Mouse (Mus musculus) MEL (cell line): ENCODE measurements at regions not wholly inside any gene's neighbourhood (a gene's known extent, or its start where the extent isn't known, plus 50 kb on each side); places are given as distances from the start of the nearest gene placed in this dataset.

Experiments used
- DNase-seq: peaks from one replicate; pipeline ENCODE4 v3.0.0; 2011; ENCODE audit warnings: low read depth, low spot score
- H3K27ac ChIP-seq: 2 replicates; pipeline ENCODE4 v1.5.1; 2012; ENCODE audit warnings: low read depth, mild to moderate bottlenecking, control low read depth, low read length, moderate library complexity; ENCODE audit not compliant: control insufficient read depth
- H3K27me3 ChIP-seq, 2 experiments: fragments of 150-350 bp in 1 of 2; sonication (generic) in 1 of 2; 2 replicates each; pipeline ENCODE4 v1.6.1; 2012; ENCODE audit warnings: low read length in 2 of 2, mild to moderate bottlenecking in 2 of 2, improper control_type of control experiment in 1 of 2, moderate library complexity in 1 of 2; ENCODE audit not compliant: insufficient read depth in 2 of 2, control insufficient read depth in 1 of 2
- H3K36me3 ChIP-seq, 2 experiments: 2 replicates each; pipeline ENCODE4 v1.6.1; 2012 to 2014; ENCODE audit warnings: low read length in 2 of 2, improper control_type of control experiment in 1 of 2, inconsistent platforms in 1 of 2, mild to moderate bottlenecking in 1 of 2; ENCODE audit not compliant: insufficient read depth in 2 of 2, control insufficient read depth in 1 of 2
- H3K4me1 ChIP-seq, 2 experiments: fragments of 150-350 bp in 1 of 2; sonication (generic) in 1 of 2; 2 replicates each; pipeline ENCODE4 v1.6.1; 2012; ENCODE audit warnings: low read length in 2 of 2, improper control_type of control experiment in 1 of 2, mild to moderate bottlenecking in 1 of 2; ENCODE audit not compliant: insufficient read depth in 2 of 2, control insufficient read depth in 1 of 2
- H3K4me3 ChIP-seq, 2 experiments: fragments of 150-350 bp in 1 of 2; sonication (generic) in 1 of 2; 2 replicates each; pipeline ENCODE4 v1.5.1; 2012; ENCODE audit warnings: low read depth in 2 of 2, low read length in 2 of 2, mild to moderate bottlenecking in 2 of 2, moderate library complexity in 2 of 2, control low read depth in 1 of 2, improper control_type of control experiment in 1 of 2; ENCODE audit not compliant: control insufficient read depth in 1 of 2, insufficient read depth in 1 of 2
- H3K79me2 ChIP-seq: 2 replicates; pipeline ENCODE4 v1.6.1; 2012; ENCODE audit warnings: mild to moderate bottlenecking, low read length, moderate library complexity; ENCODE audit not compliant: control insufficient read depth, poor library complexity, insufficient read depth
- H3K9ac ChIP-seq: 2 replicates; pipeline ENCODE4 v1.6.1; 2012; ENCODE audit warnings: low read depth, mild to moderate bottlenecking, control low read depth, low read length, moderate library complexity; ENCODE audit not compliant: control insufficient read depth, poor library complexity, severe bottlenecking
- H3K9me3 ChIP-seq: fragments of 150-350 bp; sonication (generic); replicated peaks from 2 replicates; pipeline ENCODE4 v1.6.1; 2012; ENCODE audit warnings: mild to moderate bottlenecking, low read length, improper control_type of control experiment, moderate library complexity; ENCODE audit not compliant: insufficient read depth
- BHLHE40 ChIP-seq: IDR thresholded peaks from 2 replicates; pipeline ENCODE4 v1.6.1; 2012; ENCODE audit warnings: low read depth, mild to moderate bottlenecking, inconsistent platforms, low read length, improper control_type of control experiment, borderline replicate concordance
- CHD1 ChIP-seq: IDR thresholded peaks from 2 replicates; pipeline ENCODE4 v1.6.1; 2012; ENCODE audit warnings: low read depth, mild to moderate bottlenecking, inconsistent platforms, low read length, improper control_type of control experiment
- CHD2 ChIP-seq: IDR thresholded peaks from 2 replicates; pipeline ENCODE4 v1.6.1; 2011; ENCODE audit warnings: low read length, improper control_type of control experiment
- CTCF ChIP-seq, 3 experiments: IDR thresholded peaks in 2 of 3; conservative IDR thresholded peaks in 1 of 3; 2 replicates each; pipeline ENCODE4 v1.5.1; 2011 to 2012; ENCODE audit warnings: low read length in 3 of 3, low read depth in 2 of 3, mild to moderate bottlenecking in 2 of 3, improper control_type of control experiment in 1 of 3, inconsistent platforms in 1 of 3, mixed read lengths in 1 of 3, moderate library complexity in 1 of 3; ENCODE audit not compliant: control insufficient read depth in 1 of 3, insufficient read depth in 1 of 3, poor library complexity in 1 of 3, severe bottlenecking in 1 of 3
- HCFC1 ChIP-seq: IDR thresholded peaks from 2 replicates; pipeline ENCODE4 v1.6.1; 2012; ENCODE audit warnings: low read depth, mild to moderate bottlenecking, inconsistent platforms, low read length, improper control_type of control experiment, moderate library complexity
- JUND ChIP-seq: IDR thresholded peaks from 2 replicates; pipeline ENCODE4 v1.6.1; 2011; ENCODE audit warnings: low read depth, mild to moderate bottlenecking, improper control_type of control experiment, low read length
- MAFK ChIP-seq: IDR thresholded peaks from 2 replicates; pipeline ENCODE4 v1.6.1; 2011; ENCODE audit warnings: low read depth, mild to moderate bottlenecking, low read length, improper control_type of control experiment, borderline replicate concordance
- MAX ChIP-seq: IDR thresholded peaks from 2 replicates; pipeline ENCODE4 v1.6.1; 2011; ENCODE audit warnings: low read length, improper control_type of control experiment
- MEF2A ChIP-seq: IDR thresholded peaks from 2 replicates; pipeline ENCODE4 v1.6.1; 2014; ENCODE audit warnings: low read depth, mild to moderate bottlenecking, inconsistent platforms, low read length, improper control_type of control experiment; ENCODE audit not compliant: poor library complexity, insufficient replicate concordance, severe bottlenecking; ENCODE audit errors: extremely low read depth
- MYC ChIP-seq: IDR thresholded peaks from 2 replicates; pipeline ENCODE4 v1.6.1; 2011; ENCODE audit warnings: low read depth, mild to moderate bottlenecking, low read length, improper control_type of control experiment, moderate library complexity
- POLR2AphosphoS2 ChIP-seq: IDR thresholded peaks from 2 replicates; pipeline ENCODE4 v1.6.1; 2011; ENCODE audit warnings: low read length, improper control_type of control experiment
- POLR2AphosphoS5 ChIP-seq: IDR thresholded peaks from 2 replicates; pipeline ENCODE4 v1.6.1; 2012; ENCODE audit warnings: low read depth, borderline replicate concordance, mild to moderate bottlenecking, inconsistent platforms, low read length, moderate library complexity, mixed read lengths
- RAD21 ChIP-seq: IDR thresholded peaks from 2 replicates; pipeline ENCODE4 v1.6.1; 2011; ENCODE audit warnings: mild to moderate bottlenecking, low read depth, low read length, improper control_type of control experiment
- RCOR1 ChIP-seq: IDR thresholded peaks from 2 replicates; pipeline ENCODE4 v1.6.1; 2012; ENCODE audit warnings: low read depth, mild to moderate bottlenecking, inconsistent platforms, low read length, improper control_type of control experiment
- SIN3A ChIP-seq: IDR thresholded peaks from 2 replicates; pipeline ENCODE4 v1.6.1; 2012; ENCODE audit warnings: low read length, improper control_type of control experiment, inconsistent platforms
- TAL1 ChIP-seq: IDR thresholded peaks from 2 replicates; pipeline ENCODE4 v1.6.1; 2012; ENCODE audit warnings: mild to moderate bottlenecking, inconsistent platforms, low read length, moderate library complexity, mixed read lengths
- UBTF ChIP-seq: IDR thresholded peaks from 2 replicates; pipeline ENCODE4 v1.6.1; 2012; ENCODE audit warnings: low read depth, mild to moderate bottlenecking, inconsistent platforms, low read length, improper control_type of control experiment, moderate library complexity, borderline replicate concordance; ENCODE audit not compliant: insufficient read depth
- USF1 ChIP-seq: IDR thresholded peaks from 2 replicates; pipeline ENCODE4 v1.6.1; 2014; ENCODE audit warnings: low read depth, mild to moderate bottlenecking, inconsistent platforms, low read length, improper control_type of control experiment, moderate library complexity
- ZKSCAN1 ChIP-seq: IDR thresholded peaks from 2 replicates; pipeline ENCODE4 v1.6.1; 2012; ENCODE audit warnings: low read depth, mild to moderate bottlenecking, inconsistent platforms, low read length, improper control_type of control experiment, moderate library complexity
- ZMIZ1 ChIP-seq: IDR thresholded peaks from 2 replicates; pipeline ENCODE4 v1.6.1; 2012; ENCODE audit warnings: low read depth, mild to moderate bottlenecking, inconsistent platforms, low read length, improper control_type of control experiment, moderate library complexity

DNA sequence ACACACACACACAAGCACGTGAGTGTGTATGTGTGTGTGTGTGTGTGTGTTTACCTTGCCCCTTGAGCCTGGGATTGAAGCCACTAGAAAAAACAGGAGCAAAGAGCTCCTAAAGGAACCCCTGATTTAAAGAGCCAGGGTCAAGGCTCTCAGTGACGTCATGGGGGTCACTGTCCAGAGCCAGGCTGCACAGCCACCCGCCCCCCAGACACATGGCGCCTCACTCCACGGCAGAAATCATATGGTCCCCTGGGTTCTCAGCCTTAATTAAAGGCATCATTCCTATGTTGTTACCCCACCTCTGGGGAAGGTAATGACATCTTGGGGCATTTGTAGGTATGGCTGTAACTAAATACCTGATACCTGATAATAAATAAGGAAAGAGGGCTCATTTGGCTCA lies 224.9 kb upstream of the Irx5 start:
- no peak for TF ChIP-seq CTCF (IDR thresholded peaks at IDR 0.05 in 2 of 3, conservative IDR thresholded peaks at IDR 0.05 in 1 of 3; ENCODE audit: control insufficient read depth in 1 of 3, insufficient read depth in 1 of 3, low read depth in 2 of 3, low read length in 3 of 3, poor library complexity in 1 of 3, severe bottlenecking in 1 of 3)
- TF ChIP-seq POLR2AphosphoS5, result no peak
- TF ChIP-seq BHLHE40, result no peak
- TF ChIP-seq TAL1, result no peak
- TF ChIP-seq POLR2AphosphoS2, result no peak
- no peak for TF ChIP-seq MAFK
- no peak for TF ChIP-seq HCFC1
- no peak for TF ChIP-seq CHD2
- no peak for TF ChIP-seq JUND
- TF ChIP-seq ZMIZ1, result no peak
- TF ChIP-seq RCOR1, result no peak
- no peak for TF ChIP-seq USF1
- TF ChIP-seq MAX, result no peak
- no peak for TF ChIP-seq UBTF
- DNase-seq, result no peak
- H3K4me1 ChIP-seq, result no peaks in the 10 kb centered on the region
- no peaks in the 10 kb centered on the region for H3K79me2 ChIP-seq
- no peak overlapping the region for H3K27ac ChIP-seq
- no peak overlapping the region for H3K4me3 ChIP-seq
- H3K27me3 ChIP-seq, result no peaks in the 10 kb centered on the region
- H3K36me3 ChIP-seq, result no peaks in the 10 kb centered on the region
- H3K9ac ChIP-seq, result no peak overlapping the region
- no peaks in the 10 kb centered on the region for H3K9me3 ChIP-seq

DNA sequence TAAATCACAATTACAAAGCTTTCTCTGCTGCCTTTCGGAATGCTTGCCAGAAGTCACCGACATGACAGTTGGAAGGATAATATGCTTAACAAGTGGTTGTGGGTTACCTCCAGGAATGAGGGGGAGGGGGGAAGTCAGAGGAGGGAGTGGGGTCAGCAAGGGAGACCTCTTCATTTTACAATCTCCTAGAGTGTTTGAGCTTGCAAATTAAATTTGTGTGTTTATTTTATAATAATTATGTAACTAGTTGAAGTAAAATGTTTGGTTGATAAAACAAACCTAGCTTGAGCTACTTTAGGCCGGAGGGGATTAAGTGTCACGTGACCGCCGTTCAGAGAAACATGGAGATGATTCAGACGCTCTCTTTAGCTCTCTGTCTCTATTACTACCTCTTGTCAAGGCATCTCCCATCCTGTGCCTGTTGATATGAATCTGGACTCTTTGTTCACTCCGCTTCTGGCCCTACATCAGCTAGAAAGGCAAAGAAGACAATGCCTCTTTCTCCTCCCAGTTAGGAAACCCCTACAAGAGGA lies 227.3 kb upstream of the Irx5 start:
- Histone ChIP-seq H3K36me3 (no peaks in the 10 kb centered on the region), H3K79me2 (no peaks in the 10 kb centered on the region), H3K4me3 (no peak overlapping the region), H3K4me1 (no peaks in the 10 kb centered on the region), H3K27ac (no peak overlapping the region), H3K9ac (no peak overlapping the region)
- TF ChIP-seq RAD21 (no peak), SIN3A (no peak), UBTF (no peak), MEF2A (no peak), USF1 (no peak), ZMIZ1 (no peak), MYC (no peak), CHD1 (no peak), ZKSCAN1 (no peak), MAX (no peak)
- TF ChIP-seq, all 39 proteins: peak for 0
- Histone ChIP-seq H3K27me3 (no peaks in the 10 kb centered on the region), H3K9me3 (no peaks in the 10 kb centered on the region)
- DNase-seq, result no peak
